Mouse (Mus musculus): ENCODE measurements around the gene Mamld1. TPM values are rescaled to one million over a fixed set of nuclear protein-coding genes. Genes with fewer than 3 reads are reported as not detected.
"Not testable (repeated sequence)": the region's sequence is repeated elsewhere in the genome, so short reads cannot be mapped to it uniquely, and the experiment has no call there.

Gene Mamld1
- 14.3 and 14.5 TPM in 2 replicates for polyA plus RNA-seq (2012; rRNA removed)

GRCm38 (mm10) chrX:71049864-71050576 is at the start of gene Mamld1:
Gene Mamld1, plus strand, starts transcription at chrX:71050256.
- 0 out of 2 replicates have a peak, but pooled peaks cover 1% of the 10 kb centered on the region for H3K4me1 ChIP-seq (ENCODE audit: control insufficient read depth, insufficient read depth, low read length)
- peak within 1 kb of the TSS; percentile 51; the same call in 1 of the 2 replicates for H3K27ac ChIP-seq (ENCODE audit: insufficient read depth, low read length)
- TF ChIP-seq POLR2A (IDR thresholded peaks at IDR 0.05; ENCODE audit: extremely low read depth, insufficient read depth, low read length) (peak; percentile 66; the same call in 1 of the 2 replicates), CTCF (IDR thresholded peaks at IDR 0.05; ENCODE audit: extremely low read depth, insufficient read depth, low read length) (no peak)
- H3K4me3 ChIP-seq (ENCODE audit: insufficient read depth, low read length) = peak within 1 kb of the TSS; percentile 59

- Histone ChIP-seq H3K27ac (ENCODE audit: insufficient read depth, low read length) (no peak overlapping the region), H3K4me3 (ENCODE audit: insufficient read depth, low read length) (no peak overlapping the region), H3K4me1 (ENCODE audit: control insufficient read depth, insufficient read depth, low read length) (no peaks in the 10 kb centered on the region)
- TF ChIP-seq CTCF (IDR thresholded peaks at IDR 0.05; ENCODE audit: extremely low read depth, insufficient read depth, low read length) (no peak), POLR2A (IDR thresholded peaks at IDR 0.05; ENCODE audit: extremely low read depth, insufficient read depth, low read length) (no peak)
Measured at GRCm38 (mm10) chrX:71024718-71025117, 25.3 kb upstream of the Mamld1 start.

GRCm38 (mm10) chrX:71028007-71028406 is 22.0 kb upstream of the Mamld1 start:
- H3K4me3 ChIP-seq (ENCODE audit: insufficient read depth, low read length) = no peak overlapping the region
- H3K27ac ChIP-seq (ENCODE audit: insufficient read depth, low read length) = no peak overlapping the region
- TF ChIP-seq POLR2A (IDR thresholded peaks at IDR 0.05; ENCODE audit: extremely low read depth, insufficient read depth, low read length) (no peak), CTCF (IDR thresholded peaks at IDR 0.05; ENCODE audit: extremely low read depth, insufficient read depth, low read length) (no peak)
- no peaks in the 10 kb centered on the region for H3K4me1 ChIP-seq (ENCODE audit: control insufficient read depth, insufficient read depth, low read length)

GRCm38 (mm10) chrX:71028976-71029375 is 21.1 kb upstream of the Mamld1 start:
- not testable (repeated sequence) for H3K4me3 ChIP-seq (ENCODE audit: insufficient read depth, low read length); H3K27ac ChIP-seq (ENCODE audit: insufficient read depth, low read length); H3K4me1 ChIP-seq (ENCODE audit: control insufficient read depth, insufficient read depth, low read length)

- Histone ChIP-seq H3K27ac (ENCODE audit: insufficient read depth, low read length) (peak overlapping the region; percentile 51; the same call in 1 of the 2 replicates), H3K4me1 (ENCODE audit: control insufficient read depth, insufficient read depth, low read length) (0 out of 2 replicates have a peak, but pooled peaks cover 1% of the 10 kb centered on the region), H3K4me3 (ENCODE audit: insufficient read depth, low read length) (peak overlapping the region; percentile 59)
- TF ChIP-seq CTCF (IDR thresholded peaks at IDR 0.05; ENCODE audit: extremely low read depth, insufficient read depth, low read length) (no peak), POLR2A (IDR thresholded peaks at IDR 0.05; ENCODE audit: extremely low read depth, insufficient read depth, low read length) (no peak)
Measured at GRCm38 (mm10) chrX:71050677-71051311, 738 bp downstream of the Mamld1 start.

- Histone ChIP-seq H3K4me1 (ENCODE audit: control insufficient read depth, insufficient read depth, low read length) (0 out of 2 replicates have a peak, but pooled peaks cover 1% of the 10 kb centered on the region), H3K4me3 (ENCODE audit: insufficient read depth, low read length) (peak overlapping the region; percentile 59)
- TF ChIP-seq POLR2A (IDR thresholded peaks at IDR 0.05; ENCODE audit: extremely low read depth, insufficient read depth, low read length) = peak; percentile 22; the same call in 1 of the 2 replicates
- TF ChIP-seq CTCF (IDR thresholded peaks at IDR 0.05; ENCODE audit: extremely low read depth, insufficient read depth, low read length) = no peak
Measured at GRCm38 (mm10) chrX:71051361-71052114, 1.5 kb downstream of the Mamld1 start.

GRCm38 (mm10) chrX:71052115-71052478 is 2.0 kb downstream of the Mamld1 start:
- 0 out of 2 replicates have a peak, but pooled peaks cover 1% of the 10 kb centered on the region for H3K4me1 ChIP-seq (ENCODE audit: control insufficient read depth, insufficient read depth, low read length)
- TF ChIP-seq CTCF (IDR thresholded peaks at IDR 0.05; ENCODE audit: extremely low read depth, insufficient read depth, low read length) = peak; percentile 45
- no peak for TF ChIP-seq POLR2A (IDR thresholded peaks at IDR 0.05; ENCODE audit: extremely low read depth, insufficient read depth, low read length)
- no peak overlapping the region for H3K27ac ChIP-seq (ENCODE audit: insufficient read depth, low read length)
- H3K4me3 ChIP-seq (ENCODE audit: insufficient read depth, low read length) = peak overlapping the region; percentile 59

More at GRCm38 (mm10) chrX:71051361-71052114, 1.5 kb downstream of the Mamld1 start:
- H3K27ac ChIP-seq (ENCODE audit: insufficient read depth, low read length) = peak overlapping the region; percentile 47; the same call in 1 of the 2 replicates

- H3K4me1 ChIP-seq (ENCODE audit: control insufficient read depth, insufficient read depth, low read length) = 0 out of 2 replicates have a peak, but pooled peaks cover 1% of the 10 kb centered on the region
- no peak overlapping the region for H3K27ac ChIP-seq (ENCODE audit: insufficient read depth, low read length)
- TF ChIP-seq CTCF (IDR thresholded peaks at IDR 0.05; ENCODE audit: extremely low read depth, insufficient read depth, low read length) = no peak
- no peak for TF ChIP-seq POLR2A (IDR thresholded peaks at IDR 0.05; ENCODE audit: extremely low read depth, insufficient read depth, low read length)
- H3K4me3 ChIP-seq (ENCODE audit: insufficient read depth, low read length) = peak overlapping the region; percentile 59
Measured at GRCm38 (mm10) chrX:71052481-71053216, 2.6 kb downstream of the Mamld1 start.

- Histone ChIP-seq H3K4me3 (ENCODE audit: insufficient read depth, low read length) (no peak overlapping the region; the same call in 1 of the 2 replicates), H3K4me1 (ENCODE audit: control insufficient read depth, insufficient read depth, low read length) (0 out of 2 replicates have a peak, but pooled peaks cover 1% of the 10 kb centered on the region), H3K27ac (ENCODE audit: insufficient read depth, low read length) (no peak overlapping the region)
- no peak for TF ChIP-seq CTCF (IDR thresholded peaks at IDR 0.05; ENCODE audit: extremely low read depth, insufficient read depth, low read length)
- no peak for TF ChIP-seq POLR2A (IDR thresholded peaks at IDR 0.05; ENCODE audit: extremely low read depth, insufficient read depth, low read length)
Measured at GRCm38 (mm10) chrX:71053246-71053645, 3.2 kb downstream of the Mamld1 start.

All from cortical plate, adult 2 months (tissue).